Mouse (Mus musculus): ENCODE measurements at regions not wholly inside any gene's neighbourhood (a gene's known extent, or its start where the extent isn't known, plus 50 kb on each side); places are given as distances from the start of the nearest gene placed in this dataset.

DNA sequence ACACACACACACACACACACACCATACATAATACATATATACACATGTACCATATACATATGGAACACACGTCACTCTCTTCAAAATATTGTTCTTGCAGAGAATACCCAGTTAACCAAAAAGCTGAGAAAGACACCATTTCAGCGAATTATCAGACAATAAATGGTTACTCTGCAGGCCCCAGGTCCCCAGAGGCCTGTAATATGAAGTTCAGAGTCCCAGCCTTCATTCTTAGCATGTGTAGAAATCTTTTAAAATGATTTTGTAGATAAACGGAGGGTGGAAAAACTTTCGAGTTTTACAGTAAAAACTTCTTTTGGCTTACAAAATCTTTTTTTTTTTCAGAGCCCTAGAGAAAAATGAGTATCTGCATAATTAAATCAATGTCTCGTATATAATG is 58.7 kb upstream of the Sash1 start:
- DNase-seq, result no peak

DNA sequence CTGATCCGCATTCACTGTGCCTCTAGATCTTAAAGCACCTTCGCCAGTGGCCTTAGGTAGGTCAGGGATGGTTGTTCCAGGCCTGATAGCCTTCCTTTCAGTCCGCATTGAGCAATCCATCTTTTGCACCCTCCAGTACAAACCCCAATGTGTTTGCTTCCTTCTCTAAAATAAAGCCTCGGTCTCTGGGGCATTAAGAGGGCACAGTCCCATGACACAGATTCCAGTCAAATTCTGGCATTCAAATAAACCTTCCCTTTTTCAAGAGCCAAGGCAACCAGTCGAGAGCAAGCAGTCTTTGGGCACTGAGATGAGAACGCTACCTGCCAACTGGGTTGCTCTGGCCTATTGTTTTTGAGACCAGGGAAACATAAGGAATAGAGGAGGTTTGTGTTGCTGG is 57.8 kb upstream of the Sash1 start:
- DNase-seq, result no peak

DNA sequence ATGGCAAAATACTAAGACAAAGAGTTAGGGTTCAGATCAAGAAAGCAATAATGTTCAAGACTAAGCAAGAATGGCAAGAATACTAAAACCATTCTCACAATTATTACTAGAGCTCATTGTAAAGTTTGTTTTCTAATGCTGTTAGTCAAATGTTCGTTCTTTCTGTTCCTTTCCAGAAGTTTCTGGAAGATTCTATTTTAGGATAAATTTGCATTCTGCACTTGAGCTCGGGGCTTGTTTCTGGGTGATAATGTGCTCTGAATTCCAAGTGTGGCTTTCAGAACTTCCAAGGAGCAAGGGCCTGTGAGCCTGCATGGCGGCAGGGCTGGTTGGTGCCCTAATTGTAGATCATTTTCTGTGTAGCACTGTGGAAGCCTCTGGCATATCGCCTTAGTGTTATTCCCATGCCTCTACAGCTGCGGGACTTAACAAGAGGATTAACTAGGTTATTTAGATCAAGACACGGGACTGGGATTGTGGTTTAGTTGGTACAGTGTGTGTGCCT is 57.1 kb upstream of the Sash1 start:
- DNase-seq, result no peak

DNA sequence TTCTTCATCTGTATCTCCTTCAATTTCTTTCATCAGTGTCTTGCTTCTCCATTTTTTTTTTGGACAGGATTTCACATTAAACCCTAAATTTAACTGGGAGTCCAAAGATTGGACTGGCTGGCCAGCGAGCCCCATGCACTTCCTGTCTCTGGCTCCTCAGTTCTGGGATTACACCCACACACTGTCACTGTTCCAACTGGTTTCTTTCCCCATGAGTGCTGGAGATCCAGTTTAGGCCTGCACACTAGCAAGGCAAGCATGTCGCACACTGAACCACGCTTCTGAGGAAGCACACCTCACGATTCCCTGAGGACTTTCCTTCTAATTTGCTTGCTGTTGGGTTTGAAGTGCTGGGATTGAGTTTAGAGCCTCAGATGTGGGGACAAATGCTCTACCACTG is 50.5 kb upstream of the Sash1 start:
- DNase-seq, result no peak

All from adrenal gland, postnatal 36 days (tissue).